Mouse (Mus musculus) natural killer cell, adult 2 months (primary cell): Measurements from ENCODE around the gene Dnase1l3.
"Not testable (repeated sequence)": the region's sequence is repeated elsewhere in the genome, so short reads cannot be mapped to it uniquely, and the experiment has no call there.

ENCODE experiments used
- DNase-seq, 2 experiments: peaks; one replicate each; pipeline ENCODE4 v3.0.0; 2022; ENCODE audit warnings: low spot score in 2 of 2

The Dnase1l3 gene

GRCm38 (mm10) chr14:8015756-8016155 lies 21.4 kb upstream of the Dnase1l3 start:
- no peak for DNase-seq

- no peak for DNase-seq
Observed at GRCm38 (mm10) chr14:8011938-8012337, 17.6 kb upstream of the Dnase1l3 start.

- DNase-seq, result no peak
Observed at GRCm38 (mm10) chr14:8011297-8011696, 16.9 kb upstream of the Dnase1l3 start.

GRCm38 (mm10) chr14:8007923-8008322 lies 13.6 kb upstream of the Dnase1l3 start:
- no peak for DNase-seq

GRCm38 (mm10) chr14:8007486-8007885 lies 13.1 kb upstream of the Dnase1l3 start:
- no peak for DNase-seq

GRCm38 (mm10) chr14:8007084-8007483 lies 12.7 kb upstream of the Dnase1l3 start:
- DNase-seq, result no peak

- DNase-seq, result not testable (repeated sequence)
Observed at GRCm38 (mm10) chr14:8006061-8006460, 11.7 kb upstream of the Dnase1l3 start.

- DNase-seq, result no peak
Observed at GRCm38 (mm10) chr14:8003727-8004670, 9.6 kb upstream of the Dnase1l3 start.

- no peak for DNase-seq
Observed at GRCm38 (mm10) chr14:8003093-8003670, 8.8 kb upstream of the Dnase1l3 start.

- peak; percentile 65 to 77 for DNase-seq
Observed at GRCm38 (mm10) chr14:8002432-8003092, 8.2 kb upstream of the Dnase1l3 start, which contains the start of gene Abhd6. Gene Abhd6, plus strand, starts transcription at chr14:8002902.

GRCm38 (mm10) chr14:8000831-8001685 lies 6.7 kb upstream of the Dnase1l3 start:
- no peak for DNase-seq

- no peak for DNase-seq
Observed at GRCm38 (mm10) chr14:8000247-8000646, 5.9 kb upstream of the Dnase1l3 start.

GRCm38 (mm10) chr14:7999435-7999834 lies 5.1 kb upstream of the Dnase1l3 start:
- DNase-seq, result no peak

- no peak for DNase-seq
Observed at GRCm38 (mm10) chr14:7999030-7999429, 4.7 kb upstream of the Dnase1l3 start.

- peak; percentile 83 to 92 for DNase-seq
Observed at GRCm38 (mm10) chr14:7997255-7997696, 2.9 kb upstream of the Dnase1l3 start.

- no peak for DNase-seq
Observed at GRCm38 (mm10) chr14:7992158-7992557, 2.2 kb downstream of the Dnase1l3 start.

GRCm38 (mm10) chr14:7991108-7991776 lies 3.1 kb downstream of the Dnase1l3 start:
- no peak for DNase-seq

GRCm38 (mm10) chr14:7989961-7990360 lies 4.4 kb downstream of the Dnase1l3 start:
- no peak for DNase-seq

- DNase-seq, result no peak
Observed at GRCm38 (mm10) chr14:7989371-7989770, 5.0 kb downstream of the Dnase1l3 start.

- no peak for DNase-seq
Observed at GRCm38 (mm10) chr14:7986913-7987312, 7.5 kb downstream of the Dnase1l3 start.

- DNase-seq, result no peak
Observed at GRCm38 (mm10) chr14:7981226-7981625, 13.1 kb downstream of the Dnase1l3 start.
